Mouse (Mus musculus): Measurements from ENCODE around the gene Enpep.

DNA sequence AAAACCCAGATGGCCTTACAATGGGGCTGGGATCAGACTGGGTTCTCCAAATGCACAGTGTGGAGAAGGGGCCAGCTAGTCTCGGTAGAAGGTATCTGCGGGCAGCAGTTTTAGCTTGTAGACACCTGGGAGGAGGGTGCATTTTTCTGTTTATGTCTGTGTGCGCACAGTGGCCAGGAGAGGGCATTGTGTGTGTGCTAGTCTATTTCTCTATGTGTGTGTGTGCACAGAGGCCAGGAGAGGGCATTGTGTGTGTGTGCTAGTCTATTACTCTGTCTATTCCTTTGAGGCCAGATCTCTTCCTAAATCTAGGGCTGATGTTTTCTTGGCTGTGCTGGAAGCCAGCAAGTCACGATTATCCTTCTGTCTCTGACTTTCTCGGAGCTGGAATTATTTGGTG lies 74.0 kb downstream of the Enpep start:
- TF ChIP-seq MAFK (IDR thresholded peaks at IDR 0.05; ENCODE audit: insufficient read depth, low read depth, low read length): no peak
- TF ChIP-seq ZNF384 (IDR thresholded peaks at IDR 0.05; ENCODE audit: low read depth, low read length): no peak
- TF ChIP-seq CHD2 (IDR thresholded peaks at IDR 0.05; ENCODE audit: low read depth, low read length): no peak
- no peak for TF ChIP-seq HCFC1 (IDR thresholded peaks at IDR 0.05; ENCODE audit: borderline replicate concordance, insufficient read depth, low read length)
